Mouse (Mus musculus) bone marrow, adult 2 months (tissue): Measurements from ENCODE around the gene Plau.

ENCODE experiments used
- CTCF ChIP-seq: fragments of 200-500 bp; IDR thresholded peaks from 2 replicates; pipeline ENCODE4 v1.5.1; 2011; ENCODE audit warnings: low read length, control low read depth; ENCODE audit not compliant: control insufficient read depth, insufficient read depth
- POLR2A ChIP-seq: fragments of 200-500 bp; IDR thresholded peaks from 2 replicates; pipeline ENCODE4 v1.6.1; 2011; ENCODE audit warnings: low read depth, mild to moderate bottlenecking, control low read depth, low read length, borderline replicate concordance; ENCODE audit not compliant: control insufficient read depth

- TF ChIP-seq POLR2A (no peak), CTCF (no peak)
Measured at GRCm38 (mm10) chr14:20827061-20827460, 9.4 kb upstream of the Plau start.
